Mouse (Mus musculus) liver, embryonic 11.5 days (tissue): ENCODE measurements around the gene Tox3. TPM values are rescaled to one million over a fixed set of nuclear protein-coding genes. Genes with fewer than 3 reads are reported as not detected.

Experiments used
- ATAC-seq: fragments of 200-750 bp; cut with Nextera tagmentation; replicated peaks from 2 replicates; pipeline ENCODE4 v1.8.0; 2017; ENCODE audit warnings: moderate number of reproducible peaks, mild to moderate bottlenecking, moderate TSS enrichment, moderate library complexity; ENCODE audit not compliant: low FRiP score
- DNase-seq: peaks from one replicate; pipeline ENCODE4 v3.0.0-alpha.2; 2017; ENCODE audit warnings: low spot score
- H3K27ac ChIP-seq: fragments of 300-500 bp; sonication (generic); 2 replicates; pipeline ENCODE4 v1.5.1; 2014; ENCODE audit warnings: mild to moderate bottlenecking, low read depth, low read length, control low read depth
- H3K27me3 ChIP-seq: fragments of 300-500 bp; sonication (generic); replicated peaks from 2 replicates; pipeline ENCODE4 v1.6.1; 2014; ENCODE audit warnings: low read length, mixed read lengths; ENCODE audit not compliant: control insufficient read depth, insufficient read depth
- H3K36me3 ChIP-seq: fragments of 300-500 bp; sonication (generic); 2 replicates; pipeline ENCODE4 v1.6.1; 2014; ENCODE audit warnings: mild to moderate bottlenecking, low read length, moderate library complexity, mixed read lengths; ENCODE audit not compliant: control insufficient read depth, insufficient read depth
- H3K4me1 ChIP-seq: fragments of 300-500 bp; sonication (generic); replicated peaks from 2 replicates; pipeline ENCODE4 v1.6.1; 2014; ENCODE audit warnings: low read length, mixed read lengths; ENCODE audit not compliant: control insufficient read depth, insufficient read depth
- H3K4me2 ChIP-seq: fragments of 300-500 bp; sonication (generic); 2 replicates; pipeline ENCODE4 v1.6.1; 2014; ENCODE audit warnings: mild to moderate bottlenecking, control low read depth, moderate library complexity
- H3K4me3 ChIP-seq: fragments of 300-500 bp; sonication (generic); 2 replicates; pipeline ENCODE4 v1.5.1; 2014; ENCODE audit warnings: low read depth, low read length, control low read depth
- H3K9ac ChIP-seq: fragments of 300-500 bp; sonication (generic); 2 replicates; pipeline ENCODE4 v1.6.1; 2014; ENCODE audit warnings: low read depth, low read length, control low read depth
- H3K9me3 ChIP-seq: fragments of 300-500 bp; sonication (generic); 2 replicates; pipeline ENCODE4 v1.6.1; 2016; ENCODE audit warnings: low read length, inconsistent platforms, mixed read lengths; ENCODE audit not compliant: control insufficient read depth
- WGBS: fragments of 180-500 bp; shearing (Covaris S2); extraction: QIAGEN DNeasy Blood & Tissue Kit; methylation state at CpG from one replicate; pipeline ENCODE4 v1.1.7; 2014; 5-methylcytosine and 5-hydroxymethylcytosine counted together
- polyA plus RNA-seq: library from polyadenylated mRNA; unstranded; fragments of >200 nt; fragmentation: Nextera tagmentation; extraction: Ambion mirVana; gene quantifications from 2 replicates; pipeline ENCODE4 v1.2.1, GENCODE M21; 2014

Tox3 gene
- polyA plus RNA-seq, 1 experiment from 2014 or later, result 1.8 TPM

GRCm38 (mm10) chr8:90266986-90267385, 81.2 kb downstream of the Tox3 start:
- DNase-seq (no peak), ATAC-seq (no peak)
- WGBS, result 74% methylated on average over 3 of the region's 3 CpGs
- Histone ChIP-seq H3K27ac (no peak overlapping the region), H3K36me3 (no peaks in the 10 kb centered on the region), H3K4me1 (no peaks in the 10 kb centered on the region), H3K9me3 (no peaks in the 10 kb centered on the region), H3K4me2 (no peak overlapping the region), H3K4me3 (no peak overlapping the region), H3K9ac (no peak overlapping the region), H3K27me3 (no peaks in the 10 kb centered on the region)

- 81% methylated on average over 8 of the region's 8 CpGs for WGBS
- no peak for ATAC-seq
- no peak for DNase-seq
- Histone ChIP-seq H3K27ac (no peak overlapping the region), H3K9ac (no peak overlapping the region), H3K4me3 (no peak overlapping the region), H3K4me2 (no peak overlapping the region), H3K4me1 (no peaks in the 10 kb centered on the region), H3K36me3 (no peaks in the 10 kb centered on the region), H3K9me3 (no peaks in the 10 kb centered on the region), H3K27me3 (no peaks in the 10 kb centered on the region)
These were observed 81.9 kb downstream of the Tox3 start for GRCm38 (mm10) chr8:90266239-90266638.

- Histone ChIP-seq H3K9me3 (no peaks in the 10 kb centered on the region), H3K27me3 (no peaks in the 10 kb centered on the region), H3K27ac (no peak overlapping the region), H3K4me3 (no peak overlapping the region), H3K4me2 (no peak overlapping the region), H3K4me1 (no peaks in the 10 kb centered on the region), H3K9ac (no peak overlapping the region), H3K36me3 (no peaks in the 10 kb centered on the region; the same call in 1 of the 2 replicates)
- no peak for DNase-seq
- 76% methylated on average over 11 of the region's 11 CpGs for WGBS
- ATAC-seq, result no peak
These were observed 93.8 kb downstream of the Tox3 start for GRCm38 (mm10) chr8:90254158-90254867.

- DNase-seq, result no peak
- H3K4me2 ChIP-seq, result no peak overlapping the region
- no peak overlapping the region for H3K27ac ChIP-seq
- WGBS, result 88% methylated on average over 8 of the region's 8 CpGs
- H3K9me3 ChIP-seq, result no peaks in the 10 kb centered on the region
- H3K4me3 ChIP-seq, result no peak overlapping the region
- no peak overlapping the region for H3K9ac ChIP-seq
- ATAC-seq, result no peak
- no peaks in the 10 kb centered on the region for H3K4me1 ChIP-seq
- no peaks in the 10 kb centered on the region for H3K27me3 ChIP-seq
- H3K36me3 ChIP-seq, result no peaks in the 10 kb centered on the region
These were observed 101.8 kb downstream of the Tox3 start for GRCm38 (mm10) chr8:90246357-90246756.

- WGBS, result 81% methylated on average over 3 of the region's 3 CpGs
- no peak for DNase-seq
These were observed 102.3 kb downstream of the Tox3 start for GRCm38 (mm10) chr8:90245828-90246227.

GRCm38 (mm10) chr8:90245187-90245586, 103.0 kb downstream of the Tox3 start:
- no peak for DNase-seq
- no peaks in the 10 kb centered on the region for H3K36me3 ChIP-seq
- H3K9me3 ChIP-seq, result no peaks in the 10 kb centered on the region
- H3K9ac ChIP-seq, result no peak overlapping the region
- no peak overlapping the region for H3K4me3 ChIP-seq
- 85% methylated on average over 5 of the region's 5 CpGs for WGBS
- no peak overlapping the region for H3K27ac ChIP-seq
- H3K27me3 ChIP-seq, result no peaks in the 10 kb centered on the region
- H3K4me1 ChIP-seq, result no peaks in the 10 kb centered on the region
- H3K4me2 ChIP-seq, result no peak overlapping the region
- ATAC-seq, result no peak

More at GRCm38 (mm10) chr8:90245828-90246227, 102.3 kb downstream of the Tox3 start:
- Histone ChIP-seq H3K36me3 (no peaks in the 10 kb centered on the region), H3K27me3 (no peaks in the 10 kb centered on the region), H3K4me2 (no peak overlapping the region), H3K9ac (no peak overlapping the region), H3K4me1 (no peaks in the 10 kb centered on the region), H3K4me3 (no peak overlapping the region), H3K27ac (no peak overlapping the region), H3K9me3 (no peaks in the 10 kb centered on the region)
- no peak for ATAC-seq

- Histone ChIP-seq H3K9ac (no peak overlapping the region), H3K27me3 (no peaks in the 10 kb centered on the region), H3K9me3 (no peaks in the 10 kb centered on the region), H3K27ac (no peak overlapping the region), H3K4me1 (no peaks in the 10 kb centered on the region), H3K36me3 (no peaks in the 10 kb centered on the region), H3K4me3 (no peak overlapping the region), H3K4me2 (no peak overlapping the region)
- WGBS, result 77% methylated on average over 10 of the region's 10 CpGs
- DNase-seq (no peak), ATAC-seq (no peak)
These were observed 103.5 kb downstream of the Tox3 start for GRCm38 (mm10) chr8:90244458-90245145.

GRCm38 (mm10) chr8:90243957-90244356, 104.2 kb downstream of the Tox3 start:
- H3K27me3 ChIP-seq, result no peaks in the 10 kb centered on the region
- ATAC-seq, result no peak
- 86% methylated on average over 5 of the region's 5 CpGs for WGBS

GRCm38 (mm10) chr8:90242351-90242750, 105.8 kb downstream of the Tox3 start:
- 78% methylated on average over 2 of the region's 2 CpGs for WGBS

More at GRCm38 (mm10) chr8:90243957-90244356, 104.2 kb downstream of the Tox3 start:
- H3K9ac ChIP-seq, result no peak overlapping the region
- no peaks in the 10 kb centered on the region for H3K9me3 ChIP-seq
- H3K27ac ChIP-seq, result no peak overlapping the region
- no peak overlapping the region for H3K4me2 ChIP-seq
- DNase-seq, result no peak
- H3K36me3 ChIP-seq, result no peaks in the 10 kb centered on the region
- no peaks in the 10 kb centered on the region for H3K4me1 ChIP-seq
- H3K4me3 ChIP-seq, result no peak overlapping the region

More at GRCm38 (mm10) chr8:90242351-90242750, 105.8 kb downstream of the Tox3 start:
- DNase-seq (no peak), ATAC-seq (no peak)
- no peaks in the 10 kb centered on the region for H3K4me1 ChIP-seq
- H3K9me3 ChIP-seq, result no peaks in the 10 kb centered on the region
- no peak overlapping the region for H3K4me2 ChIP-seq
- H3K27me3 ChIP-seq, result no peaks in the 10 kb centered on the region
- H3K27ac ChIP-seq, result no peak overlapping the region
- no peaks in the 10 kb centered on the region for H3K36me3 ChIP-seq
- no peak overlapping the region for H3K9ac ChIP-seq
- H3K4me3 ChIP-seq, result no peak overlapping the region
